ENCODE assay signal across 14 mouse cellular contexts in genomic region chr13:60541165-60541564, GRCm38 (mm10).
"Had no signal": no experiment of that assay in that cellular context is flagged by ENCODE, and none has a peak within 500 bp of the region (broad histone marks: within the 10 kb centered on the region; RNA-seq: fewer than 3 reads in every experiment).

No protein-coding gene starts in this region.

- H3K27me3 ChIP-seq: kidney, embryonic 15.5 days; limb, embryonic 12.5 days; lung, embryonic 15.5 days; neural tube, embryonic 12.5 days had no signal

- H3K9me3 ChIP-seq: kidney, embryonic 15.5 days; limb, embryonic 12.5 days; lung, embryonic 15.5 days; neural tube, embryonic 12.5 days had no signal

- H3K4me3 ChIP-seq: kidney, embryonic 15.5 days; limb, embryonic 12.5 days; lung, embryonic 15.5 days; myocyte; neural tube, embryonic 12.5 days had no signal

- H3K9ac ChIP-seq: kidney, embryonic 15.5 days; limb, embryonic 12.5 days; lung, embryonic 15.5 days; neural tube, embryonic 12.5 days had no signal

- DNase-seq: kidney, adult 2 months; kidney, postnatal 25 days; layer of hippocampus, adult 9-11 months; layer of hippocampus, postnatal 36 days; lung, postnatal 14 days; midbrain, embryonic 14.5 days had no signal

- H3K4me1 ChIP-seq: limb, embryonic 12.5 days; lung, embryonic 15.5 days; neural tube, embryonic 12.5 days had no signal

- ATAC-seq: intestine, embryonic 16.5 days had no signal

- H3K4me2 ChIP-seq: kidney, embryonic 15.5 days; limb, embryonic 12.5 days; lung, embryonic 15.5 days; neural tube, embryonic 12.5 days had no signal

- H3K36me3 ChIP-seq: kidney, embryonic 15.5 days; limb, embryonic 12.5 days; lung, embryonic 15.5 days; neural tube, embryonic 12.5 days had no signal

- H3K27ac ChIP-seq: kidney, embryonic 15.5 days; limb, embryonic 12.5 days; lung, embryonic 15.5 days; macrophage; neural tube, embryonic 12.5 days; stomach, postnatal 0 days had no signal
